Mouse (Mus musculus) adrenal gland, adult 18-20 months (tissue): ENCODE data around the gene Mapk8ip1. TPM values are rescaled to one million over a fixed set of nuclear protein-coding genes. Genes with fewer than 3 reads are reported as not detected.
A peak's percentile ranks its signal among the peaks of the same experiment; 100 is the strongest.

Experiments used
- DNase-seq, 2 experiments: peaks; one replicate each; pipeline ENCODE4 v3.0.0; 2021 to 2022; ENCODE audit warnings: low spot score in 2 of 2
- total RNA-seq, 2 experiments: library from RNA; stranded (reverse); gene quantifications; 1 replicate in 1 of 2; 2 replicates in 1 of 2; pipeline ENCODE4 v1.2.3; 2021

Mapk8ip1 gene
- total RNA-seq, 2 experiments from 2014 or later: 29.6 to 32.3 TPM

DNA sequence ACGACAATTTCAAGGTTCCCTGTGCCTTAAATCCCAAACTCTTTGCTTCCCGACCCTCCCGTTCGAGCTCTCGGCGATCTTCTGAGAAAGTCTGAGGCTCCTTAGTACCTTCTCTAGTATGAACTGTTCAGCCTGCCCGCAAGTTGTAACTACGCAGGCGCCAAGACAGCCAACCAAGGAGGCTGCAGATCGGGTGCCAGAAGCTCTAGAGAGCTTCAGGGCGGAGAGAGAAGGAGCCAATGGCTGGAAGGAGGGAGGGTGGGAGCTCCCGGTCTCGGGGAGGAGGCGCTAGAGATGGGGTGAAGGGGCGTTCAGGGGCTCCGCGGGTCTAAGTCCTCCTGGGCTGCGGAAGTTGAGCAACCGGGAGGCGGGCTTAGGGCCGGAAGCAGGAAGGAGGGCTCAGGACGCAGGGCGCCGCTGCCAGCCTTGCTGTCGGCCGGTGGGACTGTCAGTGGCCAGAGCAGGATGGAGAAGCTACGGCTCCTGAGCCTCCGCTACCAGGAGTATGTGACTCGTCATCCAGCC, 25.9 kb downstream of the Mapk8ip1 start:
- DNase-seq: peak; percentile 87 to 90

DNA sequence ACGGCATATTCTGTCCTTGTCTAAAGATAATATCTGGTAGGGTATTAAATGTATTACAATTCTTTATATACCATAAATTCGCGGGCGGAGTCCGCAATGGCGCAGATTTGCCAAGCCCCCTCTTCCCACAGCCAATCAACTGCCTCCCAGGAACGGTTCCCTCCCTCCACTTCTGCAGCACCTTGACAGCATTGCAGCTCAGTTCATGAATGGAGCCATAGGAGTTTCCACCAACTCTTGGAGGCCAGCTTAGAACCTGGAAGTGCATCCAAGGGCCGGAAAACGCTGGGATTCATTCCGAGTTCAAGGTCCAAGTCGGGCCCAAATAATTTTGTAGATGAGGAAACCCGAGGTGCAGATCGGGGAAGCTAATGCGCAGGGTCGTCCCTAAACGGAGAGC, 26.5 kb downstream of the Mapk8ip1 start, which contains the start of the genes Pex16 and Large2:
TSS of gene Pex16 (plus strand) at position 163 of the 400 bp plus-strand sequence.
TSS of gene Large2 (minus strand) at position 356 of the 400 bp plus-strand sequence.
- no peak for DNase-seq

DNA sequence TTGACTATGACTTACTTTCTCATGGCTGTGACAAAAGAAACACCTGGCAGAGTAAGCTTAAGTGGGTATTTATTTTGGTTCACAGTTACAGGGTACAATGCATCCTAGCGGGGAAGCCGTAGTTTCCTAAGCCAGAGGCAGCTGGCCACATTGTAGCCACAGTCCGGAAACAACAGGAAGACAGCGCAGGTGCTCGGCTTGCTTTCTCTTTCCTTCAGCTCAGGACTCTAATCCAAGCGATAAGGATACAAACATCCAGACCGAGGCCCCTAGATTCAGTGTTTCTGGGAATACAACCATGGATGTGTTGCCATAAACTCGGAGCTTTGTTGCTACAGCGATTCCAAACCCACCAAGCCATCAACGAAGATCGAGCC, 27.6 kb downstream of the Mapk8ip1 start:
- DNase-seq: no peak

DNA sequence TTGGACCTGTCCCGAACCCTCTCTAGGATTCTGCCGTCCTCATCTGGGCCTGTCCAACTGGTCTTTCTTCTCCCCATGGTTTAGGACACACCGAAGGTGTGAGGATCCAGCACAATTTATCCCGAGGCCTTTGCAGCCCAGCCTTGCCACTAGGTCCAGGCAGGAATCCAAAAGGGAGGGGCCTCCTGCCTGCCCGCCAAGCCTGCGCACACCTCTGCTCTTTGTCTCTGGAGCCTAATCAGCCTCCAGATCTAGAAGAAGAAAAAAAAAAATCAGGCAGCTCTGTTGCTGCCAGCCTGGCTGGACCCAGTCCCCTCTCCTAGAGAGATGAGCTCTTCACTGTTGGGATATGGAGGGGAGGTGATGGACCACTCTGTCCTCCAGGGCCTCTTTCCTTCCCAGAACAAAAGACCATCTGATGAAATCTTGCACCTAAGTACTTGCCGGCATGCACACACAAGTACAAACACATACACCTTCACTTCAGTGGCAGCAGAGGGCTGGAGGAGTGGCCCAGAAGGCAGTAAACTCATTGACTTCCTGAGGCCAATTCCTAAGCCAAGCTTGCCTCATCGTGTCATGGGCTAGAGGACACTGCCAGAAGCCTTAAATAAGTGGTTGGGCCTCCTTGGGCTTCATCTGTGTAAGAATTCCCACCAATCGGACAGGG, 28.2 kb downstream of the Mapk8ip1 start:
- DNase-seq: no peak

DNA sequence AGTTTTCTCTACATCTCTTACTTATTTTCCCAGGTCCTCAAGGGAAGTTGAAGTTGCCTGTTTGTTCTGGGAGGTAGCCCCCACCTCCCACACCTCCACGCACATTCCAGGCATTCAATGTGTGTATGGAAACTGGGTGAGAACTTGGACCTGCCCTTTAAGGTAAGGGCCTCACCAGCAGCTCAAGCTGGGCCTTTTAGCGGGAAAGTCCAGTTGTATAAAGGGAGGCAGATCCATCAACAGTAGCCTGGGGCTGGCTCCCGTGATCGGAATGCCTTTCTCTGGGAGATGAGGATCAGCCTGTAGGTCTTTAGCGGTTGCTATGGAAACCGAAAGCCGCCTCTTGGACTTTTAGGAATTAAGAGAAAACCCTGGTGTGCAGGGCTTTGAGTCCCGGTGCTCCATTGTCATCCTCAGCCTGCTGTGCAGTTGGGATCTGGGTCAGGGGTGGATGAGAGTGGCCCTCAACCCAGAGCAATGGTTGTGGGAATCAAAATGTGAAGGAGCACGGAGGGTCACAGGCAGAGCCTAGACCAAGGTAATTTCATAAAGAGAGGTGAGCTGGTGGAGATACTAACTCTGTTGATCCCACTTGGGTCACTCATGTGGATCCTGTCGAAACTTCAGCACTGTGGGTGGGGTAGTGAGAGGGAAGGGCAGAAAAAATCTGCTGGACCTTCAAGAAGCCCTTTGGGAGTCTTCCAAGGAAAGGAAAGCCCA, 28.9 kb downstream of the Mapk8ip1 start:
- no peak for DNase-seq

DNA sequence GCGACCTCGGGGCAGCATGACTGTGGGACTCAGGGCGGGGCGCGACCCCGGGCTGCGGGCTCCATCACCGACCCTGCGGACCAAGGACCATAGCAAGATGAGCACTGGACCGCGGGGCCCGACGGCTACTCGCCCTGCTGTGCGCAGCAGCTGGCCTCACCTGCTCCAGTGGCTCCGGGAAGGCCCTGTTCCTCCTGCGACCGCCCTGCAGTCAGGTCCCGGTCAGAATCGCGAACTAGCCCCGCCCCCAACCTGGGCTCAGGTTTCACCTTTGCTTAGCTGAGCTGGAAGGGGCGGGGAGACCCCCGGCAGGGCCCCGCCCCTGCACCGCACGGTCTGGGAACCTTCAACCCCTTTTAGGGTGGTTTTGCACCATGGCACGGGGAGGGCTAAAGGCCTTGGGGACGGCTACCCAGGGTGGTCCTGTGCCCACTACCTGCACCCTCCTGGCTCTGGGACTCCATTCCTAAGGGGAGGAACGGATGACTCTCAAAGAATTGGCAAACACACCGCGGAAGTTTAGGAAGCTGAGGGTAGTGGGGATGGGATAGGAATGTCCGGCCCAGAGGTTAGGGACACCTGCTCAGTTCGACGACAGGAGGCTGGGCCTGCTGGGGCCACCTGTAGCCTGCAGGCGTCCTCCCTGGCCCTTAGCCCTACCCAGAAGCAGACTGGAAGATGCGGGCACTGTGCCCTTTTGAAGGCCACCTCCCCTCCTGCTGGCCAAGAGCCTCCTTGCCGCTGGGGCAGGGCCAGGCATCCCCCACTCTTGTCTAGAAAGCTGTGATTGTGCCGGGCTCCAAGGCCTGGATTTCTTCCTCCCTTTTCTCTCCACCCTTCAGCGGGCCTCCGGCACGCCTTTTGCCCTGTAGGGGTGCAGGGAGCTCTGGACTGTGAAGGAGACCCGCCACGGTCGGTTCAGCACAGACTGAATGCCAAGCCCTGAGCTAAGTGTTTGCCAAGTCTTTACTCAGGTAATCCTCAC, 29.9 kb downstream of the Mapk8ip1 start:
- DNase-seq: no peak

DNA sequence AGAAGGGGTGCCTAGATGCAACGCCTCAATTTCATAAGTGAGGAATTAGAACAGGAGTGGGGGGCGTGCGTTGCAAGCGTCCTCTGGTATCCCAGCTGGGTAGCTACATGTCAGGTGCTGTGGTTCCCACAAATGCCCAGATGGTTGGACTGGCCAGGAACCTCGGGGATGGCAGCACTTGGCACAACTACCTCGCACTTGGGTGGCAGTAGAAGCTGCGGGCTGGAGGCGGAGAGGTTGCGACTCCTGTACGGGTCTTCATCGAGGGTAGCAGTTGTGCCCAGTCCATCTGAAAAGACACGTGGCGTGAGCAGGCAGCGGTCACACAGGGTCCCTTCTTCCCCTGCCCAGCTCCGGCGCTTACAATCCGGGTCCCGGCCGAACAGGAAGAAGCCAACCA, 30.7 kb downstream of the Mapk8ip1 start:
- no peak for DNase-seq

DNA sequence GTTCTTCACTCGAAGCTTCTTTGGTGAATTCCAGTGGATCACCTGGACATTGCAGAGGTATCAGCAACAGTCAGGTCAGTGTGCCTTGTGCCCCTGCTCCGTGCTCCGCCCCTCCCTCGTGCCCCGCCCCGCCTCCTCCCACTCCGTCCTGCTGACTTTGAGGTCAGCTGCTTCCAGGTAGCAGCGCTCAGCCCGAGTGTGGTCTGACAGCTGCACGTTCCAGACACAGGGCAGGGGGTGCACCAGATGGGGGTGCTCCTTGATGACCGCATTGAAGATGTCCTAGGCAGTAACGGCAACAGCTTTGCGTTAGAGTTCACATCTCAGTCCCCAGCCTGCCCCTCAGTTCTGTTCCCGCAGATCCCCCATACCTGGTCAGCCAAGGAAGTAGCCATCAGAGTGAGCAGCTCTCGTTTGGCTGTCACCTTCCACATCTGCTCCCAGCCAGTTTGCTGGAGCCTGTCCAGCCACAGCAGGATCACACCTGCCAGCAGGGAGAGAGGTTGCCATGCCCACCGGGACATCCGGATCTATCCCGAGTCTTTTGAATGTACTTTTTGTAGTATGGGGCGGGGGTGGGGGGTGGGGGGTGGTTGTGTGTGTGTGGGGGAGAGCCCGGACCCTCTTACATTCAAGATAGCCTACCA, 33.6 kb downstream of the Mapk8ip1 start:
- no peak for DNase-seq

DNA sequence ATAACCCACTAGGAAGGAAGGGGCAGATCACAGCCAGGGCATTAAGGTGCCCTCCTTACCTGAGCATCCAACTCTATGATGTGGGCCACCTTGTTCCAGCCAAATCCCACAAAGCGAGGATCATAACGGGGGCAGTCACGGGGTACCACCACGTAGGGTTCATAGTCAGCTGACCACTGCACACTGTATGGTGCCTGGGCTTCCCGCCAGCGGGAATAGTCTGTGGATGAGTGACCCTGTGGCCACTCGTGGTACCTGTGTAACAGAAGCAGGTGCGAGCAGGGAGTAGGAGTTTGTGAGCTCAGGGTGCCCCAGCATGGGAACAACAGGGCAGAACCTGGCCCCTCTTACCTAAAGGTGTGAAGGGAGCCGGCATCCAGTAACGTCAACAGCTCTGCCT, 35.5 kb downstream of the Mapk8ip1 start:
- no peak for DNase-seq

DNA sequence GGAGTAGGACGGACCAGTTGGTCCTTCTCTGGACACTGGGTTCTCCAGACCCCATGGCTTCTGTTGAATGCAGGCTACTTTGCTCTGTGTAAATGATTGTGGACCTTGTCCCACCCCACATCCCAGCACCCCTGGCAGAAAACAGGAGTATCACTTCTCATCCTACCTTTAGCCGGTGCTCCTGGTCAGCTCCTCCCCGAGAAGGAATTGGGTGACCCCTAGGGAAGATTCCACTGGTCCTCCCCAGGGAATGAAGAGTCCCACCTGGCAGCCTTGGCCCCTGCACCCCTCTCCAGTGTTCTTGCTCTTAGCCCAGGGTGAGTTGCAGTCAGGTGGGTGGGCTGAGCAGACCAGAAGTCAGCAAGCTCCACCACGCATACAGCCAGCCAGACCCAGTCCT, 37.0 kb downstream of the Mapk8ip1 start:
- no peak for DNase-seq

DNA sequence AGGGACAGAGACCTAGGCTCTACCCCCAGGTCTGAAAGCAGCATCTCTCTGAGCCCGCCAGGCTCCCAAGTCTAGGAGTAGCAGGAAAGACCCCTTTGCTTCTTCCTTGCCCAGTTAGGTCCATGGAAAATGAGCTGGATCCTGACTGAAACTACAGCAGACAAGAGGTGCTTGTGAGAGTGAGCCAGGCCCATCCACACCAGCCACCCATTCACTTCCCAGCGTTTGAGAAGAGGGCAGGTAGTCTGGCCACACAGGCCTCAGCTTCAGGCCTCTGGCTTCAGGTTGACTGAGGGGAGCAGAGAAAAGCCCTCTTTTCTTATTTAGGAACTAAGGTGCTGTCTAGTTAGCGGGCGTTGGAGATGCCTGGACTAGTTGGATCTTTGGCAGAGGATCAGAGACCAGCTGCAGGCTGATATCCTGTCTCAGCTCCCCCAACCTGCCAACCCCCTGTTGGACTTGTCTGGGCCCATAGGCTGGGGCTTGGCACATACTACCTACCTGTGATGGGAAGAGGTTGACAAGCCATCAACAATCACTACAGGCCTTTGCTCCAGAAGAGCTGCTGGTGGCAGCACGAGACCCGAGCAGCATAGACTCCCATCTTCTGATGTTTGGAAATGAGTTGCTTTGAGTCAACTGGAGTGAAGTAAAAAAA, 38.4 kb downstream of the Mapk8ip1 start:
- DNase-seq: no peak

DNA sequence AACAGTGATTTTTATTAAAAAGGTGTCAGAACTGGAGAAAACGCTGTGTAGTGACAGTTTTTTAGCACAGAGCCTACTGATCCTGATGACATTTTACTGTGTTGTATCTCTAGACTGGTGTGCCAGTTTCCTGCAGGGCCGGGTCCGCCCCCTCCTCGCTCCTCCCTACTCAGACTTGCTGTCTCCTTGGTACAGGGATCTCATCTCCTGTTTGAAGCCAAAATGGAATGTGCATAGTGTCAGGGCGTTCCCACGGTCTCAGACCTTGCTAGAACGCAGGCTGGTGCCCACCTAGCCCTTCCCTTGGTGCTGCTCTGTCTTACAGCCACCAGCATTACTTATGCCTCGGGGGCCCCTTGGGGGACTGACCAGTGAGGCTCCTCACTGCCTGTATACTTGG, 39.3 kb downstream of the Mapk8ip1 start:
- DNase-seq: no peak

DNA sequence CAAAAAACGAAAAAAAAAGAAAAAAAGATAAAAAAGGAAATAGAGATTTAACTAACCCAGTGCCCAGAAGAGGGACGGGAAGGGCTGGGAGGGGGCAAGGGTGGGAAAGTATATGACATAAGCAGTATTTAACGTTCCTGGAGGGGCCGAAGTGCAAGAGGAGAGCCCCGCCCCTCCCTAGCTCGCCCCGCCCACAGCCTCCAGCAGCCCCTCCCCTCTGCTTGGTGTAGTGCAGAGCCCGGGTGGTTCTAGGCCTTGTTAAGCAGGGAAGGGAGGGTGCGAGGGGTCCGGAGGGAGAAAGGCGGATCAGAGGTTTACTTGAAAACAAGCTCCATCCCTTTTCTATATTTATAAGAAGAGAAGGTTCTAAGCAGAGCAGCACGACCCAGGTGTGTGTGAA, 40.2 kb downstream of the Mapk8ip1 start:
- DNase-seq: no peak

DNA sequence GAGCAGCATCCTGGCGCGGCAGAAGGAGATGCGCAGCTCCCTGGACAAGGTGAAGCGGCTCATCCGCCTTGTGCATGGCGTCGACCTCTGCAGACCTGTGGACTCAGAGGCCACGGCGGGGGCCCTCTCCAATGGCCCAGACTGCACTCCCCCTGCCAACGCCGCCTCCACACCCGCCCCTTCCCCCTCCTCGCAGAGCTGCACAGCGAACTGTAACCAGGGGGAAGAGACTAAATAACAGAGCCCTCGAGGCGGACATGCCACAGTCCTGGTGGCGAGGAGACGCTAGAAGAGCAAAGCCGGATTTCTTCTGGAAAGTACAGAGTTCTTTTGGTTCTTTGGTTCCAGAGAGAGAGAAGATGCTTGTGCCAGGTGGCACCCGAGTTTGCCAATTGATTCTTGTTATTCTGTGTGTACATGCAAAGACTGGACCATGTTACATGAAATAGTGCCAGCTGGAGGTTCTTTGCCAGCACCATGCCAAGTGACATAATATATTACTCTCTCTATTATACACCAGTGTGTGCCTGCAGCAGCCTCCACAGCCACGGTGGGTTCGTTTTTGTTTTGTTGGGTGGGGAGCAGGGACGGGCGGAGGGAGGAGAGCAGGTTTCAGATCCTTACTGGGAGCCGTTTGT, 40.8 kb downstream of the Mapk8ip1 start:
- DNase-seq: no peak

DNA sequence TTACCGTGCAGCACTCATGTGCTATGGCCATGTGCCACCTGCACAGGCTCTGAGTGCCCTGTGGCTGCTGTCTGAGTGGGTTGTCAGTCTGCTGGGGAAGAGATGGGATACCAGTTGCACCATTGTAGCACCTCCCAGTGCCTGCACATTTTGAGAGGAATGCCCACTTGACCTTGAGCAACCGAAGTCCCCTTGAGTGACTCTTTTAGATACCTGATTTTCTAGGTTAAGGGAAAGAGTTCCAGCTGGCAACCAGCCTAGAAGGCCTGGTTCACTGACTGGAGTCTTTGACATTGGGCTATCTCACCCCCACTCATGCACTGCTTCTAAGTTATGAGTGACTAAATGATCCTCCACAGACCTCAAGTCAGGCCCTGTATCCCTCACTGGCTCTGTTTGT, 41.8 kb downstream of the Mapk8ip1 start:
- no peak for DNase-seq

DNA sequence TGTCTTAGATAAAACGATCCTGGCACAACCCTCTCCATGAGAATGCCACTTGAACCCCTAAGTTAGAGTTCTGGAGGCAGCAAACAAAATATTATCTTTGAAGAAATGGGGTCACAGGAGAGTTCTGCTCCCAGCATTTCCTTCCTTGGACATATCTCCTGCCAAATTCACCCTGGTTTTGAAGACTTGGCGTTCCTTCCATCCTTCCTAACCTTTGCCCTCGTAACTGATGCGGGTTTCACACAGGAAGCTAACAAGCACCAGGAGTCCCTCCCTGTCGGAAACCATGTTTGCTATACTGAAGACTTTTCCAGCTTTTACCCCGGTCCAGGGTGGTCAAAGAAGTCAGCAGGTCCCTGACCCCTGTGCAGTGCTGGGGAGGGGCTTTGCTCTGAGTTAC, 46.8 kb downstream of the Mapk8ip1 start:
- no peak for DNase-seq

DNA sequence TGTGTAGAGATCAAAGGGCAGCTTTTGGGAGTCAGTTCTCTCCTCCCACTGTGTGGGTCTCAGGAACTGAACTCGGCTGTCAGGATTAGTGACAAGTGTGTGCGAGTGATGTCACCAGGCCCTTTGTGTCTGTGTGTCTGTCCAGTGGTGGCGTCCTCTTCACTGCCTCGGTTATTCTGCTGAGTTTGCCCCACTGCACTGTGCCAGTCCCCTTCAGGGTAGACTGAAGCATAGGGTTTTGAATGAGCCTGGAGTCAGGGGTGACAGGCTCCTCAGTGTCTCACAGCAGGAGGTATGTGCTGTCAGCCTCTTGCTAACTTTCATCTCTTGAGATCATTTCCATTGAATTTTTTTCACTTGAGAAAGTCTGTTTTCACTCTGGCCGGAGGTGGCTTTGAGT, 47.7 kb downstream of the Mapk8ip1 start:
- no peak for DNase-seq

DNA sequence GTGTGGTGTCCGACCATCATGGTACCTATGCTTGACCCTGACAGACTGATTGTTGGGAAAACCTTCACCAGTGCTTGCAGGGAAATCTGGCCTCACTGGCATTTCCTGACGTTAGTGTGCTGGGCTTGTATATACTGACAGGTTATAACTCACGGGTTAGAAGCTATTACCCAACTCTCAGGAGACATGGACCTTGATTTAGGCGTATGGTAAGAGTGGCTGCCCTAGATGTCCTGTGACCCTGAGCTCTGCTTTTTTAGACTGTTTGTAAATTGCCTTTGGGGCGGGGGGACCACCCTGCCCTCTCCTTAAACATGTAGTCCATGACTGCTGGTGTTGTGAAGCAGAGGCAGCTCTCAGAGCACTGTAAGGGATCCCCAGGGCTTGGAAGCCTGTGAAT, 50.4 kb downstream of the Mapk8ip1 start:
- peak in 1 of 2 experiments; percentile 31 for DNase-seq

DNA sequence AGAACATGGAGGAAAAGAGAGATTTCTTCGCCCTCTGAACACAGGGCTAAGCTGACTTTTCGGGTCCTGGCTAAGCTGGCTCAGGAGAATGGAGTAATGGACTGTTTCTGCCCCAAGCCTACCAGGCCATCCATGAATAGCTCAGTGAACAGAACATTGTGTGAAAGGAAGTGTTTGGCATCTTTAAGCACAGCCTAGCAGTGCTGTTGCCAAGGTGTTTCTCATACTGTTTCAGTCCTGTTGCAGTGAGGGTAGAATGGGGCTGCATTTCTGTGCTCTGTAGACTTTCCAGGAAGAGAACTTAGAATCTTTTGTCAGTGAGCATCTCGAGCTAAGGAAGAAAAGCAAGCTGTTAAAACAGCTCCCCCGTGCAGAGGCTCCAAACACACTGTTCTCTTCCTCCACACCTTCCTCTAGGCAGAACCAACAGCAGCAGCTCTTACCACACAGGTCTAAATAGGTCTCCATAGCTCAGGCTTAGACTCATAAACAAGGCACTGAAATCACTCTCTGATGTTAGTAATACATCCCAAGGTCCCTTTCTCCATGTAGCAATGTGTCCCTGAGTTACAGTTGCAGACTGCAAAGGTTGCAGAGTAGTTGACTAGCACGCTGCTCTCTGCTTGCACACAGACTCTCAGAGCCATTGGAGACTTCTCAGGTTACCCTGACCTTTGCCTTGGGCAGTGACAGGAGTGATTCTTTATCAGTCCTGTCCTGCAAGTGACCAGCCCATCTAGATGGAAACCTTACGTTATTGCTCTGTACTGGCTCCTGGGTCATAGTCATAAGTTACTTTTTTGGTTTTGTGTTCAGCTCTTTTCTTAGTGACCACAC, 51.3 kb downstream of the Mapk8ip1 start:
- DNase-seq: peak in 1 of 2 experiments; percentile 39
